Mouse (Mus musculus): Measurements from ENCODE around the gene Itga10. TPM values are rescaled to one million over a fixed set of nuclear protein-coding genes. Genes with fewer than 3 reads are reported as not detected.
A peak's percentile ranks its signal among the peaks of the same experiment; 100 is the strongest.

Itga10 gene
- polyA plus RNA-seq, 1 experiment from 2014 or later, result 0.24 TPM

- DNase-seq (no peak), ATAC-seq (ENCODE audit: low read depth) (no peak)
- Histone ChIP-seq H3K4me1 (replicated peaks) (peaks cover 27% of the 10 kb centered on the region), H3K4me2 (no peak overlapping the region), H3K27me3 (peaks cover 27% of the 10 kb centered on the region), H3K27ac (no peak overlapping the region), H3K9me3 (replicated peaks) (no peaks in the 10 kb centered on the region), H3K36me3 (no peaks in the 10 kb centered on the region), H3K9ac (no peak overlapping the region), H3K4me3 (replicated peaks) (no peak overlapping the region)
- 31% methylated on average over 1 of the region's 1 CpGs for whole genome bisulfite sequencing (ENCODE audit: insufficient replicate concordance)
These were observed 21.9 kb downstream of the Itga10 start for GRCm38 (mm10) chr3:96667316-96667715.

DNA sequence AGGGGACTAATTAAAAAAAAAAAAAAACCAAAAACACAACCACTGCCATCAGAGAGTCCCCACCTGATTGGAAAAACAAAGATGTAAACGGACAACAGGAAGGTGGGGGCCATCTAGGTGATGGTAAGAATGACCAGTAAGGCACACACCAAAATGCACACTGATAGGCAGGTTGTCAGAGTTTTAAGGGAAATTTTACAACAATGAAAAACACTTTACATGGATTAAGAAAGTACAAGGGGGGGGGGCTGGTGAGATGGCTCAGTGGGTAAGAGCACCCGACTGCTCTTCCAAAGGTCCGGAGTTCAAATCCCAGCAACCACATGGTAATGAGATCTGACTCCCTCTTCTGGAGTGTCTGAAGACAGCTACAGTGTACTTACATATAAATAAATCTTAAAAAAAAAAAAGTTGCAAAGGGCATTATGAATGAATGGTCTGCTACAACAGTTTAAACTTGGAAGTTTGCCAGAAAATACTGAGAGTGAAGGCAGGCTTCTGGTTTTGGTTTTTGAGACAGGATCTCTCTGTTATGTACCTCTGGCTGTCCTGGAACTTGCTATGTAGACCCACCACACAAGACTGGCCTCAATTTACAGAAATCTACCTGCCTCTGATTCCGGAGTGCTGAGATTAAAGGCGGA, 23.2 kb downstream of the Itga10 start:
- peaks cover 30% of the 10 kb centered on the region for H3K27me3 ChIP-seq
- no peak overlapping the region for H3K4me2 ChIP-seq
- H3K9me3 ChIP-seq (replicated peaks), result no peaks in the 10 kb centered on the region
- H3K4me1 ChIP-seq (replicated peaks), result peaks cover 24% of the 10 kb centered on the region
- H3K36me3 ChIP-seq, result no peaks in the 10 kb centered on the region
- H3K4me3 ChIP-seq (replicated peaks), result no peak overlapping the region
- 76% methylated on average over 5 of the region's 5 CpGs for WGBS (ENCODE audit: insufficient replicate concordance)
- no peak overlapping the region for H3K9ac ChIP-seq
- DNase-seq (no peak), ATAC-seq (ENCODE audit: low read depth) (no peak)
- H3K27ac ChIP-seq, result no peak overlapping the region

DNA sequence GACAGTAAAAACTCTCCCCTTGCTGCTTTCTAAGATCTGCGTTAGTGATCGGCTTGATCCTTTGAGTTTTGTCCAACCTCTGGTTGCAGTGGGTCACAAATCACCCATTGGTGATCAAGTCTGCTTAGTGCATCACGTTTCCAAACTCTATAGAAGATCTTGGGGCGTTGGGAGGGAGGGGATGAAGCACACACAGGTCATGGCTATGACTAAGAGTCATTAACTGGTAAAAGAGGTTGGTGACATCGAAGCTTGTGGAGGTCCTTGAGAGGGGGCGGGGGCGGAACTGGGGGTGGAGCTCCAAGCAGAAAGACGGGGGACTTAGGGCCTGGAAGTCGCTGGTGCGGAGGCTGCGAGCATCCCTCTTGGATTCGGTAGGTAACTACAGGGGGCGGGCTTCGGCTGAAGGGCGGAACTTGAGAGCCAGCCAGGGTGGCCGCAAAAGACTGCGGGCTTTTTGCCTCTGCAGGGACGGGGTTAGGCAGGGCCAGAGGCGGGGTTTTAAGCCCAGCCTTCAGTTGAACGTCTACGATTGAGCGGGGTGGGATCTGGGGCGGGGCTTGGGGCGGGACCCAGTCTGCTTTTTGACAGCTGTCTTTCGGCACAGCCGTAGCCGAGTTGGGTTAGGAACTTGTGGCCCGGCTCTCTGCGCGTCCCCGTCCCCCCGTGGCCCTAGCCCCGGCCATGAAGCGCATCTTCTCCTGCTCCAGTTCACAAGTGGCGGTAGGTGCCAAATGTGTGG, 24.5 kb downstream of the Itga10 start, which contains the start of gene Ankrd35:
Gene Ankrd35 (plus strand): TSS at position 405 of the 742 bp plus-strand sequence.
- ATAC-seq (ENCODE audit: low read depth) (peak; percentile 92), DNase-seq (peak; percentile 56)
- Histone ChIP-seq H3K4me3 (replicated peaks) (peak within 1 kb of the TSS; percentile 53), H3K9ac (peak within 1 kb of the TSS; percentile 45), H3K4me2 (peak within 1 kb of the TSS; percentile 74), H3K4me1 (replicated peaks) (peaks cover 16% of the 10 kb centered on the region), H3K36me3 (no peaks in the 10 kb centered on the region), H3K9me3 (replicated peaks) (no peaks in the 10 kb centered on the region), H3K27me3 (peaks cover 28% of the 10 kb centered on the region), H3K27ac (no peak within 1 kb of the TSS)
- WGBS (ENCODE audit: insufficient replicate concordance), result 4% methylated on average over 35 of the region's 35 CpGs

DNA sequence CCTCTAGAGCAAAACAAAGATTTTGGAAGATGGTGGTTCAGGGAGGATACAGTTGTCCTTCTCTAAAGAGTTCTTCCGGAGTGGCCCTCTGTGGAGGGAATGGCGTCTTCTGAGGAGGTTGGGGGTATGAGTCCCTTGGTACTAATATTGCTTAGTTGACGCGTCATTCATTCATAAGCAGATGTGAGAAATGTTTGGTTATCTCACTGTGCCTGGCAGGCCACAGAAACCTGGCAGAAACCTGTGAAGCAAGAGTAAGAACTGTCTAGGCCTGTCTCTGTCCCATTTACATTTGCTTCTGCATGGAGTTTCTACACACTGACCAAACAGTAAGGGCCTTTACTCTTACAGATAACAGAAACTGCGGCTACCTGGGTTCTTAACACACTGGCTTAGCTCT, 26.1 kb downstream of the Itga10 start:
- Histone ChIP-seq H3K9me3 (replicated peaks) (no peaks in the 10 kb centered on the region), H3K27me3 (peaks cover 28% of the 10 kb centered on the region), H3K36me3 (no peaks in the 10 kb centered on the region), H3K4me2 (no peak overlapping the region), H3K4me3 (replicated peaks) (no peak overlapping the region), H3K9ac (no peak overlapping the region), H3K4me1 (replicated peaks) (peaks cover 16% of the 10 kb centered on the region), H3K27ac (no peak overlapping the region)
- ATAC-seq (ENCODE audit: low read depth) (no peak), DNase-seq (no peak)
- WGBS (ENCODE audit: insufficient replicate concordance), result 70% methylated on average over 5 of the region's 5 CpGs

DNA sequence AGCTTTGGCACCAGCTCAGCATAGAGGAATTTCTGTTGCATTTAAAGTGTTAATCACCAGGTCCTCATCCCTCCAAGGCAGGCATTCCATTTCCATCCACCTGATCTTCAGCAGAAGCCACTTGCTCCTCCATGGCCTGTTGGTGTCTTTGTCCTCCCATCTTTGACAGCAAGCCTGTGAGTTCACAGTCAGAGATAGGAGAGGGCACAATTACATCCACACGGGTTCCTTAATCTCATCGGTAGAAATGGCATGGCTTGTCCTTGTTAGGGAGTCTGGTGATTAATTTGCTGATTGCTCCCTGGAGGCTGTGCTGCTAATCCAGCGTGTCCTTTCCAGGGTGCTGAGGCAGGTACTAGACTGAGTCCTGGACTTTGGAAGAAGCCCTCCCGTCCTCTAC, 28.1 kb downstream of the Itga10 start:
- H3K27me3 ChIP-seq, result peaks cover 30% of the 10 kb centered on the region
- 63% methylated on average over 4 of the region's 4 CpGs for WGBS (ENCODE audit: insufficient replicate concordance)
- H3K9ac ChIP-seq, result no peak overlapping the region
- H3K4me1 ChIP-seq (replicated peaks), result peaks cover 17% of the 10 kb centered on the region
- no peaks in the 10 kb centered on the region for H3K36me3 ChIP-seq
- H3K4me3 ChIP-seq (replicated peaks), result no peak overlapping the region
- no peaks in the 10 kb centered on the region for H3K9me3 ChIP-seq (replicated peaks)
- ATAC-seq (ENCODE audit: low read depth), result no peak
- no peak overlapping the region for H3K27ac ChIP-seq
- no peak overlapping the region for H3K4me2 ChIP-seq
- no peak for DNase-seq

DNA sequence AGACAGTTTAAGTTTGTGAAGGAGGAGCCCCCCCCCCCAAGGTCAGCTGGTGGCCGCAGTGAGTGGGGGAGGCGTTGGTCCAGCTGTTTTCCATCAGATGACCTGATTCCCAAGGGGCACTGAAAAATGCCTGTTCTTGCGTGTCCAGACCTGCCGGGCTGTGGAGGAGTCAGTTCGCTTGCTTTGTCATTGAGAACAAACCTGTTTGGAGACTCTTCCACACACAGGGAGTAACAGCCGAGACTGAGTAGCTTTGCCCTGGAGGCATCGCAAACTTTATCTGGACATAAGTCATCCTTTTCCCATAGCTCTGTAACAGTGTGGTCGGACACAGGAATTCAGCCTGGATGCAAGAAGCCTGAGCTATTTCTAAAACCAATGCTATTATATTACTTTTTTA, 29.1 kb downstream of the Itga10 start:
- WGBS (ENCODE audit: insufficient replicate concordance), result 61% methylated on average over 8 of the region's 8 CpGs
- no peak overlapping the region for H3K4me2 ChIP-seq
- H3K36me3 ChIP-seq, result no peaks in the 10 kb centered on the region
- no peak for DNase-seq
- H3K4me3 ChIP-seq (replicated peaks), result no peak overlapping the region
- no peak for ATAC-seq (ENCODE audit: low read depth)
- H3K27ac ChIP-seq, result no peak overlapping the region
- no peak overlapping the region for H3K9ac ChIP-seq
- H3K27me3 ChIP-seq, result peaks cover 34% of the 10 kb centered on the region
- no peaks in the 10 kb centered on the region for H3K9me3 ChIP-seq (replicated peaks)
- H3K4me1 ChIP-seq (replicated peaks), result peaks cover 26% of the 10 kb centered on the region

- Histone ChIP-seq H3K4me3 (replicated peaks) (no peak overlapping the region), H3K27ac (no peak overlapping the region), H3K9ac (no peak overlapping the region), H3K4me2 (no peak overlapping the region), H3K9me3 (replicated peaks) (no peaks in the 10 kb centered on the region), H3K4me1 (replicated peaks) (peaks cover 26% of the 10 kb centered on the region), H3K27me3 (peaks cover 39% of the 10 kb centered on the region), H3K36me3 (no peaks in the 10 kb centered on the region)
- DNase-seq (no peak), ATAC-seq (ENCODE audit: low read depth) (no peak)
- WGBS (ENCODE audit: insufficient replicate concordance), result 59% methylated on average over 3 of the region's 3 CpGs
These were observed 29.8 kb downstream of the Itga10 start for GRCm38 (mm10) chr3:96675171-96675570.

GRCm38 (mm10) chr3:96675690-96676089, 30.3 kb downstream of the Itga10 start:
- peaks cover 40% of the 10 kb centered on the region for H3K27me3 ChIP-seq
- H3K36me3 ChIP-seq, result no peaks in the 10 kb centered on the region
- ATAC-seq (ENCODE audit: low read depth) (no peak), DNase-seq (no peak)
- no peak overlapping the region for H3K4me3 ChIP-seq (replicated peaks)
- H3K4me1 ChIP-seq (replicated peaks), result peaks cover 26% of the 10 kb centered on the region
- H3K4me2 ChIP-seq, result no peak overlapping the region
- WGBS (ENCODE audit: insufficient replicate concordance), result 57% methylated on average over 3 of the region's 3 CpGs
- no peak overlapping the region for H3K9ac ChIP-seq
- H3K9me3 ChIP-seq (replicated peaks), result no peaks in the 10 kb centered on the region
- no peak overlapping the region for H3K27ac ChIP-seq

DNA sequence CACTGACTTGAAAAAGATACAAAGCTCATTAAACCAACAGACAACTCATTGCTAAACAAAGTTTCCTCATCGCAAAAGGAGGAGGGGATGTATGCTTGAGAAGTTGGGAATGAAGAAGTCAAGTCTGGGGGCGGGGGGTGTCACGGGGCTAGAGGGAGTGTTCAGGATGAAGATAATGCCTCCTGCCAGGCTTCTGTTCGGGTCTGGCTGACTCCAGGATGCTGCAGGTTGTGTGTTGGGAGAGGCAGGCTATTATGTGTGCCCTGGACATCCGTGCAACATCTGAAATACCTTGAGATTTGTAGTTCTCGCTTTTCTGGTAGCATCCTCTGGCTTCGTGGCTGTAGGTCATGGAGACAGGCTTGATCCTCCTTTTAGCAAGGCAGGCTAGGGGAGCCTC, 33.1 kb downstream of the Itga10 start:
- DNase-seq (no peak), ATAC-seq (ENCODE audit: low read depth) (no peak)
- Histone ChIP-seq H3K4me2 (no peak overlapping the region), H3K27ac (no peak overlapping the region), H3K36me3 (no peaks in the 10 kb centered on the region), H3K9ac (no peak overlapping the region), H3K27me3 (peaks cover 50% of the 10 kb centered on the region), H3K4me1 (replicated peaks) (peaks cover 24% of the 10 kb centered on the region), H3K9me3 (replicated peaks) (no peaks in the 10 kb centered on the region), H3K4me3 (replicated peaks) (no peak overlapping the region)
- WGBS (ENCODE audit: insufficient replicate concordance), result 54% methylated on average over 7 of the region's 7 CpGs

DNA sequence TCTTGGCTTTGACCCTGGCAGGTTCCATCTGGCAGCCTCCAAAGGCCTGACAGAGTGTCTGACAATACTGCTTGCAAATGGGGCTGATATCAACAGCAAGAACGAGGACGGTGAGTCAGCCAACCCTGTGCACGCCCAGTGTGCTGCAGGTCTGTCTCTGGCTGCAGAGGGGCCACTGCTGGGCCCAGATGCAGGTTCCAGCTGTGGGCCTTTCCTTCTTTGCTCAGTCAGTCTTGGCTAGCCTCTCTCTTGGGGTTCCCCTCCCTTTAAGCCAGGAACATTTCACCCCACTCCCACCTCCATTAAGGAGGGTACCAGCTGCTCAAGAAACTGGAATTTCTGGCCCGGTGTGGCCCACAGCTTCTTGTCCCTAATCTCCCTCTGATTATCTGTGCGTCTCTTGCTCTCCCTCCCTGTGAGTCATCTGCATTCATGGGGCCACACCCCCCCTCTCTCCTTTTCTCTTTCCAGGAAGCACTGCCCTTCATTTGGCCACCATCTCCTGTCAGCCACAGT, 33.8 kb downstream of the Itga10 start:
- H3K9me3 ChIP-seq (replicated peaks), result no peaks in the 10 kb centered on the region
- peak overlapping the region; percentile 13; the same call in 1 of the 2 replicates for H3K9ac ChIP-seq
- no peak overlapping the region for H3K4me3 ChIP-seq (replicated peaks)
- no peaks in the 10 kb centered on the region for H3K36me3 ChIP-seq
- DNase-seq (no peak), ATAC-seq (ENCODE audit: low read depth) (peak; percentile 48)
- peaks cover 24% of the 10 kb centered on the region for H3K4me1 ChIP-seq (replicated peaks)
- H3K4me2 ChIP-seq, result peak overlapping the region; percentile 12; the same call in 1 of the 2 replicates
- peaks cover 55% of the 10 kb centered on the region for H3K27me3 ChIP-seq
- H3K27ac ChIP-seq, result no peak overlapping the region
- 9% methylated on average over 5 of the region's 5 CpGs for whole genome bisulfite sequencing (ENCODE audit: insufficient replicate concordance)

DNA sequence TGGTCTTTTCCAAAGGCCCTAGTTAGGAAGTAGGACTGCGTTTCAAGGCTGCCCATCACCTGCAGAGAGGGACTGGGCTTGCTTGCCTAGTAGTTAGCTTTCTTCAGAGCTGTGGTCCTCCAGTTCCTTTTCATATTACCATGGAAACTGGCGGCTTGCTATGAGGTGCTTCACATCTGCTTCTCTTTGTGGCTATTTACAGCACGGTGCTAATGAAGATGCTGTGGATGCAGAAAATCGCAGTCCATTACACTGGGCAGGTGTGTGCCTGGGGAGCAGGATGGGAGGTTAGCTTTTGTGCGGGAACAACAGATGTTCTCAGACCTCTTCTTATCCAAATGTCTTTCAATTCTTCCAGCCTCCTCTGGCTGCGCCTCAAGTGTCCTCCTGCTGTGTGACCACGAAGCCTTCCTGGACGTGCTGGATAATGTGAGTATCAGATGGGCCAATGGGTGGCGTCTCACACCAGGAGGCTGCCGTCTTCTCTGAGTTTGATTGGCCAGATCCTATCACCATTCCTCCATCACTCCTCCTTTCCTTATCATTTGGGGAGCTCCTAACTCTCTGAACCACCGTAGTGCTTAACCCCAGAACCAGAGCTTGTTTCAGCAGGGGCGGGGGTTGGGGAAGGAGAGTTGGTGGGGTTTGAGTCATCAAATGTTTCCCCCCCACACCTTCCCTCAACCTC, 35.0 kb downstream of the Itga10 start:
- no peak for ATAC-seq (ENCODE audit: low read depth)
- H3K27ac ChIP-seq, result no peak overlapping the region
- WGBS (ENCODE audit: insufficient replicate concordance), result 21% methylated on average over 12 of the region's 12 CpGs

More for the DNA sequence above, 35.0 kb downstream of the Itga10 start:
- H3K9ac ChIP-seq, result no peak overlapping the region
- H3K4me2 ChIP-seq, result no peak overlapping the region
- DNase-seq, result no peak
- H3K9me3 ChIP-seq (replicated peaks), result no peaks in the 10 kb centered on the region
- peaks cover 67% of the 10 kb centered on the region for H3K27me3 ChIP-seq
- H3K4me3 ChIP-seq (replicated peaks), result no peak overlapping the region
- H3K4me1 ChIP-seq (replicated peaks), result peaks cover 24% of the 10 kb centered on the region
- no peaks in the 10 kb centered on the region for H3K36me3 ChIP-seq
